Mouse (Mus musculus) kidney, adult 8-10 months (tissue): ENCODE data around the gene Acss2.
A peak's percentile ranks its signal among the peaks of the same experiment; 100 is the strongest.
"Not testable (repeated sequence)": the region's sequence is repeated elsewhere in the genome, so short reads cannot be mapped to it uniquely, and the experiment has no call there.

Experiments used
- DNase-seq, 2 experiments: peaks; one replicate each; pipeline ENCODE4 v3.0.0; 2022

The Acss2 gene

GRCm38 (mm10) chr2:155590876-155591275 is 73.1 kb downstream of the Acss2 start:
- peak; percentile 60 to 65 for DNase-seq

GRCm38 (mm10) chr2:155591676-155592075 is 73.9 kb downstream of the Acss2 start:
- peak; percentile 61 to 62 for DNase-seq

- DNase-seq = peak; percentile 98
Measured at GRCm38 (mm10) chr2:155592137-155592853, 74.5 kb downstream of the Acss2 start, which contains the start of gene Gss. Gene Gss (minus strand): TSS chr2:155592810.

GRCm38 (mm10) chr2:155592854-155593283 is 75.1 kb downstream of the Acss2 start:
- no peak for DNase-seq

- DNase-seq = no peak
Measured at GRCm38 (mm10) chr2:155595516-155595915, 77.8 kb downstream of the Acss2 start.

- peak; percentile 46 to 49 for DNase-seq
Measured at GRCm38 (mm10) chr2:155603707-155604106, 86.0 kb downstream of the Acss2 start.

GRCm38 (mm10) chr2:155604560-155605235 is 87.0 kb downstream of the Acss2 start:
- DNase-seq = no peak

- not testable (repeated sequence) for DNase-seq
Measured at GRCm38 (mm10) chr2:155605236-155605589, 87.5 kb downstream of the Acss2 start.

GRCm38 (mm10) chr2:155606360-155606759 is 88.6 kb downstream of the Acss2 start:
- no peak for DNase-seq

- DNase-seq = no peak
Measured at GRCm38 (mm10) chr2:155610978-155611377, 93.2 kb downstream of the Acss2 start, which contains the start of gene Myh7b. Gene Myh7b (plus strand): TSS chr2:155611212.

GRCm38 (mm10) chr2:155611834-155612550 is 94.2 kb downstream of the Acss2 start:
- no peak for DNase-seq

- peak; percentile 52 to 71 for DNase-seq
Measured at GRCm38 (mm10) chr2:155613326-155613755, 95.6 kb downstream of the Acss2 start.

GRCm38 (mm10) chr2:155613953-155614352 is 96.2 kb downstream of the Acss2 start:
- no peak for DNase-seq

GRCm38 (mm10) chr2:155616971-155617370 is 99.2 kb downstream of the Acss2 start:
- DNase-seq = no peak

- peak; percentile 80 to 90 for DNase-seq
Measured at GRCm38 (mm10) chr2:155619817-155620216, 102.1 kb downstream of the Acss2 start.

- no peak for DNase-seq
Measured at GRCm38 (mm10) chr2:155622606-155623005, 104.9 kb downstream of the Acss2 start.

GRCm38 (mm10) chr2:155623996-155624395 is 106.2 kb downstream of the Acss2 start:
- DNase-seq = no peak

GRCm38 (mm10) chr2:155624730-155625129 is 107.0 kb downstream of the Acss2 start:
- DNase-seq = peak in 1 of 2 experiments; percentile 24

GRCm38 (mm10) chr2:155626277-155626676 is 108.5 kb downstream of the Acss2 start:
- DNase-seq = no peak

GRCm38 (mm10) chr2:155627030-155627738 is 109.4 kb downstream of the Acss2 start:
- DNase-seq = peak; percentile 45 to 70

GRCm38 (mm10) chr2:155628112-155628511 is 110.4 kb downstream of the Acss2 start:
- no peak for DNase-seq

GRCm38 (mm10) chr2:155628519-155628918 is 110.8 kb downstream of the Acss2 start:
- no peak for DNase-seq

GRCm38 (mm10) chr2:155629231-155629661 is 111.5 kb downstream of the Acss2 start:
- DNase-seq = no peak
